Mouse (Mus musculus): ENCODE measurements around the gene Gpnmb. TPM values are rescaled to one million over a fixed set of nuclear protein-coding genes. Genes with fewer than 3 reads are reported as not detected.

Gpnmb gene
- total RNA-seq, 1 experiment from 2014 or later, result not detected

- no peak for ATAC-seq (ENCODE audit: extremely low read depth, insufficient number of reproducible peaks, low FRiP score, poor library complexity, severe bottlenecking)
These were observed 9.8 kb upstream of the Gpnmb start for GRCm38 (mm10) chr6:49026496-49026895.

DNA sequence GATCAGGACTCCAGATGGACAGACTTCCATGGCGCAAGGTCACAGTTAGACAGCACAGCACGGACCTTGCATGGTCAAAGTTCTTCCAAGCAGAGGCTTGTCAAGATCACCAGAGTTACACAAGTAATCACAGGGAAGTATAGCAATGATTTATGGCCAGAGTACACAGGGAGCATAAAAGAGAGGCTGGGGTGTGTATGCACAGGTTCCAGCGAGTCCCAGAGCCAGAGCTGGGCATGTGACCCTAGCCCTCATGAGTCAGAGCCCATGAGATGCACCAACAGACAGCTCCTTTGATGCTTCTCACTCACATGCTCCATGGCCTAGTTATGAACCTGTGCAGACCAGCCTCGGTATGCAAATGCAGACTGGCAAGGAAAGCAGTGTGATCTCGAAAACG, 8.3 kb upstream of the Gpnmb start:
- ATAC-seq (ENCODE audit: extremely low read depth, insufficient number of reproducible peaks, low FRiP score, poor library complexity, severe bottlenecking), result no peak

DNA sequence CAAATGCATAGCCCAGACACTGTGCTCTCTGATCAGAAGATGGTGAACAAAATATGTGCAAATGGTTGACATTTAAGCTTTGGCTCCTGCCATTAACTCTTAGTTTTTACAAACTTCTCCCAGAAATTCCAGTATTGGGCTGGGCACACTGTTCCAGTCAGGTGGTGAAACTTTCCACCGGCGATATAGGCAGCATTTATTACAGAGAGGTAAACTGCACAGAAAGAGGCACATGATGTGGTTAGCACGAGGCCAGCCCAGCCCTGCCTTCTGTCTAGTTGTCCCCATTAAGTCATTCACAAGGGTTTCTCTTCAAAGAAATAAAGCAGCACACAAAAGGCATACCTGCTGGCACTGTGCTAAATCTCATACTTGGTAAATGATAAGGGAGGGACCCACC, 7.6 kb upstream of the Gpnmb start:
- ATAC-seq (ENCODE audit: extremely low read depth, insufficient number of reproducible peaks, low FRiP score, poor library complexity, severe bottlenecking), result no peak

GRCm38 (mm10) chr6:49031230-49031629, 5.1 kb upstream of the Gpnmb start:
- no peak for ATAC-seq (ENCODE audit: extremely low read depth, insufficient number of reproducible peaks, low FRiP score, poor library complexity, severe bottlenecking)

DNA sequence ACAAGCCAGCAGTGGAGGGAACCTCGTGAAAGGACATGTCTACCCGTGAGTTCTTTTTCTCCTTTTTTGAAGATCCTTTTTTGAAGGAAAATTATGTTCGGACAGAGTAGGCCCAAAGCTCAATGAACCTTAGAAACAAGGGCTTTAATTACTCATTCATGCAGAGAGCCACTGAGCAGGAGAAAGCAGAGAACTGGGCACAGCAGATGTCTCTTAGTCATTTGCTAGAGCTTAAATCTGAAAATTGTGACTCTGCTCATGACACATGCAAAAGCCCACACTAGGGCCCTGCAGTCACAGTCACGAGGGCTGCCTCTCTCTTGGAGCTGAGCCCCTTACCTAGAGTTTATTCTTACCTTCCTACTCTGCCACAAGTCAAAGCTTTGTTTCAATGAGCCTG, 3.6 kb upstream of the Gpnmb start:
- no peak for ATAC-seq (ENCODE audit: extremely low read depth, insufficient number of reproducible peaks, low FRiP score, poor library complexity, severe bottlenecking)

GRCm38 (mm10) chr6:49037268-49037662, 919 bp downstream of the Gpnmb start:
- ATAC-seq (ENCODE audit: extremely low read depth, insufficient number of reproducible peaks, low FRiP score, poor library complexity, severe bottlenecking), result no peak

DNA sequence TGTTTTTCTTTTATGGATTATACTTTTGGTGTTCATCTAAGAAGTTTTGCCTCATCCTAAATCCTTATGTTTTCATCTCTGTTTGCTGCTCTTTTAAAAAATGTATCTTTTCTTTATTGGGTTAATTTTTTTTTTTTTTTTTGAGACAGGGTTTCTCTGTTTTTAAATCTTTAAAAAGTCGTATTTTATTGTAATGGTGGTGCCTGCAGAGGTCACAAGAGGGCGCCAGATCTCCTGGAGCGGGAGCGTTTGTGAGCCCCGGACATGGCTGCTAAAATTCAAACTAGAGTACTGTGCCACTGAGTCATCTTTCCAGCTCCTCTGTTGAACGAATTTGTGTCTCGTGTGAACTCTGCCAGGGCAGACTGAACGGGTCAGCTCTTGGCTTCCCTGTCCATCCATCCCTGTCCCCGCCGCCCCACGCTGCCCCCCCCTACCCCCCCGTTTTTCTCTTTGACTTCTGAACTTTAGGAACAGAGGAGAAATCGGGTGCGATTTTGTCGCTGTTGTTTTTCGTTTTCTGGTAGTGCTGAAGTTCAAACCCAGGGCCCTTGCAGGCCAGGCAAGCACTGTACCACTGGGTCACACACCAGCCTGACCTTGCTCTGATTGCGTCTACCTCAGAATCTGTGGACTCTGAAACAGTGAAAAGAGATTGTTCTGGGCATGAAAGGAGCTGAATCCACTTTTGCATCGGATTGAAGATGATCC, 3.3 kb downstream of the Gpnmb start:
- ATAC-seq (ENCODE audit: extremely low read depth, insufficient number of reproducible peaks, low FRiP score, poor library complexity, severe bottlenecking), result peak; percentile 53; the same call in 1 of the 2 replicates

DNA sequence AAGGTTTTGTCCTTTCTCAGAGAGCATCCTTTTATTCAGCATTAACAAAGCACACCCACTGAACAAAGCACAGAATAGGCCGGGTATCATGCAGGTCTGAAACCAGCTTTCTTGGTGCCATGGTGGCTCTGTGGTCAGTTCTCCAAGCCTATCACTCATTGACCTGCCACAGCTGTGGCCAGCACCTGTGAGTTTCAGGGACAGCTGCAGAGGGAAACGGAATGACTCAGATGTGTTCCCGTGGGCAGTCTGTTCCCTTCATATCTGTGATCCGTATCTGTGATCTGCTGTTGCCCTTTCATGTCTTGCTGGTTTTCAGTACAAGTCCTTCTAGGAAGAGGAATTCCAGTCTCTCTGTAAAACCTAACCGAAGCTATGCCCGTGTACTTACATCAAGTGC, 10.2 kb downstream of the Gpnmb start:
- ATAC-seq (ENCODE audit: extremely low read depth, insufficient number of reproducible peaks, low FRiP score, poor library complexity, severe bottlenecking), result no peak

- ATAC-seq (ENCODE audit: extremely low read depth, insufficient number of reproducible peaks, low FRiP score, poor library complexity, severe bottlenecking), result no peak
These were observed 10.6 kb downstream of the Gpnmb start for GRCm38 (mm10) chr6:49046976-49047375.

DNA sequence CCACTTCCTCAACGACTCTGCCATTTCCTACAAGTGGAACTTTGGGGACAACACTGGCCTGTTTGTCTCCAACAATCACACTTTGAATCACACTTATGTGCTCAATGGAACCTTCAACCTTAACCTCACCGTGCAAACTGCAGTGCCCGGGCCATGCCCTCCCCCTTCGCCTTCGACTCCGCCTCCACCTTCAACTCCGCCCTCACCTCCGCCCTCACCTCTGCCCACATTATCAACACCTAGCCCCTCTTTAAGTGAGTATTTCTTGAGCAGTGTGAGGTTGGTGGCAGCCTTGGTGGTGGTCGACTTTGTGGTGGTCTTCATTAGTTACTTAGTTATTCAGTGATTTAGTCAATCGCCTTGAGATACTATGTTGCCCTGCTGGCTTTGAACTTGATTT, 11.5 kb downstream of the Gpnmb start:
- ATAC-seq (ENCODE audit: extremely low read depth, insufficient number of reproducible peaks, low FRiP score, poor library complexity, severe bottlenecking), result no peak

DNA sequence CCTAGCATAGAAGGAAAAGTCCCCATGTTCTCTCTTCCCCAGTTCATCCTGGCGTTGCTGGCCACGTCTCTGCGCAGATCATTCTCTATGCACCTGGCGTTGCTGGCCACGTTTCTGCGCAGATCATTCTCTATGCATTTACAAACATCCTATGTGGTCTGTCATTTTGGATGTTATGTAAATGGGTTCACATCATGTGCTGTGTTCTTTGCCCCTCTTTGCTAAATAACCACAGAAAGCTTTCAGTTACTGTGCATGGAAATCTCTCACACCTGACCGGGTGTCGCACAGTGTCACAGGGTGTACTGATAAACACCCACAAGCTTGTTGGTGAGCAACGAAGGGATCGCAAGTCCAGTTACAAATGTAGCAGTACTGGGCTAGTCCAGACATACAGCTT, 12.0 kb downstream of the Gpnmb start:
- ATAC-seq (ENCODE audit: extremely low read depth, insufficient number of reproducible peaks, low FRiP score, poor library complexity, severe bottlenecking), result no peak

DNA sequence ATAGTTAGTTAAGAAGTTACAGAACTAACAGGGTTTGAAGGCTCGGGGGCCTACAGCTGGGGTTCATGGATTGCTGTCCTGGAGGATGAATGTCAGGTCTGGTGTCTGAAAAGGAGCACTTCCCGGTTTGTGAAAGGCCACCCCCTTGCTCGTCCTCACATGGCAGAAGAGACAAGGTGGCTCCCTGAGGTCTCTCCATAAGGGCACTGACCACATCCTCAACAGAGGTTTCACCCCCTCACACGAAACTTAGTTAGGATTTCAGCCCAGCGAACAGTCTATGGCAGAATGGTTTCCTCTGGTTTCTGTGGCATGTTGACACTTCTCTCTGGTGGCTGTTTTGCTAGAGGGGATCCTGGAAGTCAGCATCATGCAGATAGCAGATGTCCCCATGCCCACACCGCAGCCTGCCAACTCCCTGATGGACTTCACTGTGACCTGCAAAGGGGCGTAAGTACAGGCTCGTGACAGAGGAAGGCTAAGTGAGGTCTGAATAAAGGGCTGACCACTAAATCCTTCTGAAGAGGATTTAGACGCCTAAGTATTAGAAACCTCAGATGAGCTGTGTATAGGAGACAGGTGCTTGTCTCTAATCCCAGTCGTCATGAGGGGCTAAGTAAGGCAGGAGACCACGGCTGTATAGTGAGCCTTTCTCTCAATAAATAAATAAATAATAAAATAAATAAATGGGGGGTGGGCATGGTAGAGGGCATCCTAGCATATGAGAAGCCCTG, 14.5 kb downstream of the Gpnmb start:
- ATAC-seq (ENCODE audit: extremely low read depth, insufficient number of reproducible peaks, low FRiP score, poor library complexity, severe bottlenecking), result no peak

DNA sequence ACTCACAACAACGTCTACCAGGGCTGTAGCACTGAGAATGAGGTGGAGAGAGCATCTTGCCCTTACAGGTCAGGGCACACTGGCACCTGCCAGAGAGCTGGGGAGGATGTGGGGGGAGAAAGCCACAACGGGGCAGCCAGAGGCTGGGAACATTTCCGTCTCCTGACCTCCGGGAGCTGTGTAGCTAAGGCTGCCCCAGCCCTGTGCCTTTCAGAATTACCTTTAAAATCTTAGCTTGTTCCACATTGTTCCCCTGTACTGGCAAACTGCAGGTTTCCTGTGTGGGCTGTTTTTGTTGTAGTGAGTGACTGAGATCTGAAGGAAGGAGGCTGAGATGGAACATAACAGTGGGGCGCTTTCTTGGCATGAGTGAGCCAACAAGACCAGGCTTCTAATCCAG, 15.8 kb downstream of the Gpnmb start:
- ATAC-seq (ENCODE audit: extremely low read depth, insufficient number of reproducible peaks, low FRiP score, poor library complexity, severe bottlenecking), result no peak

GRCm38 (mm10) chr6:49055256-49055733, 18.9 kb downstream of the Gpnmb start:
- no peak for ATAC-seq (ENCODE audit: extremely low read depth, insufficient number of reproducible peaks, low FRiP score, poor library complexity, severe bottlenecking)

DNA sequence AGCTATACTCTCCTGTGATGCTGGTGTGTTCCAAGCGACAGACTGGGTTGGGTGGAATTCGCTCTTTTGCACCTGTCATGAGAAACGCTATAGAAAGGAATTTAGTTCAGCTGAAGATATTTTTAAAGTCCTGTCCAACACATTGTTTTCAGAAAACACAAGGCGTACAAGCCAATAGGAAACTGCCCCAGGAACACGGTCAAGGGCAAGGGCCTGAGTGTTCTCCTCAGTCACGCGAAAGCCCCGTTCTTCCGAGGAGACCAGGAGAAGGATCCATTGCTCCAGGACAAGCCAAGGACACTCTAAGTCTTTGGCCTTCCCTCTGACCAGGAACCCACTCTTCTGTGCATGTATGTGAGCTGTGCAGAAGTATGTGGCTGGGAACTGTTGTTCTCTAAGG, 19.7 kb downstream of the Gpnmb start:
- ATAC-seq (ENCODE audit: extremely low read depth, insufficient number of reproducible peaks, low FRiP score, poor library complexity, severe bottlenecking), result no peak

DNA sequence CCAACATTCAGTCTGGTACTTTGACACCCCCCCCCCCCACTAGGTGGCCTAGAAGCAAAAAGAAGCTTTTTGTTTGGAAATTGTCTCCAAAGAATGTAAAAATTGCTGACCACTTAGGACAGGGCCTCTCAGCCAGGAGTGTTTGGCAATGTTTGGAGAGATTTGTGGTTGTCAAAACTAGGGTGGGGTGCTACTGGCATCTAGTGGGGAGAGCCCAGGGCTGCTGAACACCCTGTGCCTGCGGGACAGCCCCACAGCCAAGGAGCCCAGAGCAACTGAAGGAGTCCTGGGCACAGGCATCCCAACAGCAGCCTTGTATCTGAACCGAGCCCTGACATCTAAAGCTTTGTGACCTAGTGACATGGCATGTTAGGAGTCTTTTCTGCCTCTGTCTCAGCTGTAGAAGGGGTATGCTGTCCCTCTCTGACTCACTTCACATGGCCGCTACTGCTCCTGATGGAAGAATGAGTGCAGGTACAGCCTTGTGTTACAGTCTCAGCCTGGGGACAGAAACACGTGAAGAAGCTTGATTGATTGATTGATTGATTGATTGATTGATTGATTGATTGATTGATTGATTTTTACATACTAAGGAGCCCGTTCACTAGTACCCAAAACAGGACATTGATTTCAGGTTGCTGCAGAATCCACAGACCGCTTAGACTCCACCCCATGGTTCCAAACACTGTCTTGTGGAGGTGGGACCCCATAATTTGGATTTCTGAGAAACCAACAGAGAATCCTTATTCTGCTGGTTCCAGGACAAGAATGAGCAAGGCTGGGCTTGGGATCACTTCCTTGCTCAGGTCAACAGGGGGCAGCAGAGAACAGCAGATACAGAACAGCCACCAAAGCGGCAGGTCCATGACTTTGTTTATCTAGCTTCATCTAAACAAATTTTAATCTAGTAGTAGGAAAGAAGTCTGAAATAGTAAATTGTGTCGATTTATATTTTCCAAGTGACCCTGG, 21.0 kb downstream of the Gpnmb start:
- ATAC-seq (ENCODE audit: extremely low read depth, insufficient number of reproducible peaks, low FRiP score, poor library complexity, severe bottlenecking), result peak; percentile 80; the same call in 1 of the 2 replicates

DNA sequence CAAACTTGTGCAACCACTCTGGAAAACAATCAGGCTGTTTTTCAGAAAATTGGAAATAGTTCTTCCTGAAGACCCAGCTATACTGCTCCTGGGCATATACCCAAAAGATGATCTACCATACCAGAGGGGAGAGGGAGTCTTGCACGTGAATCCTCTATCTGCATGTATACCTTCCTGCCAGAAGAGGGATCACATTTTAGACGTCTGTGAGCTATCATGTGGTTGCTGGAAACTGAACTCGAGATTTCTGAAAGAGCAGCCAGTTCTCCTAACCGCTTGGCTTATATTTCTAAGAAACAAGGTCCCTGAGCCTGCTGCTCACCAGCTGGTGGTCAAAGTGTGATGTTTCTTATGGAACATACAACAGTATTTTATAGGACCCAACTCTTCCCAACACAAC, 32.0 kb downstream of the Gpnmb start:
- ATAC-seq (ENCODE audit: extremely low read depth, insufficient number of reproducible peaks, low FRiP score, poor library complexity, severe bottlenecking), result no peak

GRCm38 (mm10) chr6:49073304-49074116, 37.2 kb downstream of the Gpnmb start, which contains the start of gene Malsu1:
Gene Malsu1 (plus strand): TSS chr6:49073795.
- ATAC-seq (ENCODE audit: extremely low read depth, insufficient number of reproducible peaks, low FRiP score, poor library complexity, severe bottlenecking), result peak; percentile 95
